Mouse (Mus musculus): ENCODE data around the gene Nphp4. TPM values are rescaled to one million over a fixed set of nuclear protein-coding genes. Genes with fewer than 3 reads are reported as not detected.

Gene Nphp4
- polyA plus RNA-seq (2014; fragmentation: Nextera tagmentation; extraction: Ambion mirVana), result 3.6 and 4.4 TPM in 2 replicates

DNA sequence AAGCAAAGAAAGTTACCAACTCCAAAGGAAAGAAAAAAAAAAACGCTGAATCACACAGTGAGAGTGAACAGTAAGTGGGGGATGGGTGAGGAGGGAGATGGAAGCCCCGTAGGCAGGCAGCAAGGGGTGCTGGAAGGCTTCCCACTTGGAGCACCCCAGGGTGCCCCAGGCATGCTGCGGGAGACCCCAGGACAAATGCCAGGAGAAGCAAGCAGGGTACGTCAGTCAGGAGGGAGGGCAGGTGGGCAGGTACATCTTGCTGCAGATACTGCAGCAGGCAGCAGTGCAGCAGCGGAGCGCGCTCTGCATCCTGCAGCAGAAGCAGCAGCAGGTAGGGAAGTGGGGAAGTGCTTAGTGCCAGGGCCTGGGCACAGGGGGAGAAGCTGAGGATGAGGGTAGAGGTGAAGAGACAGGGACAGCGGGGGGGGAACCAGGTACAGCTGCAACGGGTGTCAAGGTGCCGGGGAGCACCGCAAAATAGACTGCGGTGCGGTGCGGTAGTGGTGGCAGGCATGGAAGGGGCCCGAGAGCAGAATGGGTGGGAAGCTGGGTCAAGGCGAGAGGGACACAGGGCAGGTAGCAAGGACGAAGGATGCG is at the start of gene Nphp4:
Gene Nphp4 (plus strand): TSS at position 280 of the 597 bp plus-strand sequence.
- no peaks in the 10 kb centered on the region for H3K27me3 ChIP-seq (replicated peaks; ENCODE audit: control insufficient read depth, insufficient read depth, low read length)
- WGBS, result 1% methylated on average over 18 of the region's 18 CpGs
- peak within 1 kb of the TSS; percentile 85 for H3K4me2 ChIP-seq (ENCODE audit: low read length)
- no peaks in the 10 kb centered on the region for H3K9me3 ChIP-seq (replicated peaks; ENCODE audit: control insufficient read depth, low read length)
- H3K36me3 ChIP-seq (ENCODE audit: control insufficient read depth, insufficient read depth, low read length), result no peaks in the 10 kb centered on the region
- ATAC-seq (no peak), DNase-seq (ENCODE audit: low spot score) (peak; percentile 11)
- H3K4me3 ChIP-seq (ENCODE audit: low read depth, low read length), result peak within 1 kb of the TSS; percentile 68
- peaks cover 14% of the 10 kb centered on the region for H3K4me1 ChIP-seq (ENCODE audit: control insufficient read depth, insufficient read depth, low read length)
- H3K27ac ChIP-seq (ENCODE audit: low read depth, low read length), result 0 out of 2 replicates have a peak within 1 kb of the TSS, but pooled peaks have one; percentile 83
- peak within 1 kb of the TSS; percentile 86 for H3K9ac ChIP-seq (ENCODE audit: low read length)

DNA sequence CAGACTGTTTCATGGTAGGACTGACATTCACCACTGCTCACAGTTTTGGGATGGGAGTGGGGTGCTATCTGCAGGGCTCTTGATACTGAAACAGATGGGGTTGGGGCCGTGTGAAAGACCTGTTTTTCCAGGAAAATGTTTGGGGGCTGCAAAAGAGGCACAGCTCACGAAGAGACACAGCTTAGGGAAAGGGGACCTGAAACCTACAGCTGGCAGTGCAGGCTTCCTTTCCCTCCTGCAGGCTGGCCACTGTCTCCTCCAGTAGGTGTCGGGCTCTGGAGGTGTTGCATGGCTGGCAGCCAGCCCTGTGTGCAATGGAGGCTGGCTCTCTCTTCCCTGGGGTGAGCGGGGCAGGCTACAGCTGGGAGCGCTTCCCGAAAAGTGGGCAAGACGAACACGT is 48.2 kb upstream of the Nphp4 start:
- Histone ChIP-seq H3K9ac (ENCODE audit: low read length) (no peak overlapping the region), H3K4me1 (ENCODE audit: control insufficient read depth, insufficient read depth, low read length) (no peaks in the 10 kb centered on the region), H3K27me3 (replicated peaks; ENCODE audit: control insufficient read depth, insufficient read depth, low read length) (no peaks in the 10 kb centered on the region), H3K27ac (ENCODE audit: low read depth, low read length) (no peak overlapping the region), H3K9me3 (replicated peaks; ENCODE audit: control insufficient read depth, low read length) (0 out of 2 replicates have a peak, but pooled peaks cover 2% of the 10 kb centered on the region), H3K4me3 (ENCODE audit: low read depth, low read length) (no peak overlapping the region), H3K4me2 (ENCODE audit: low read length) (no peak overlapping the region), H3K36me3 (ENCODE audit: control insufficient read depth, insufficient read depth, low read length) (no peaks in the 10 kb centered on the region)
- ATAC-seq (no peak), DNase-seq (ENCODE audit: low spot score) (no peak)
- 50% methylated on average over 8 of the region's 8 CpGs for WGBS

DNA sequence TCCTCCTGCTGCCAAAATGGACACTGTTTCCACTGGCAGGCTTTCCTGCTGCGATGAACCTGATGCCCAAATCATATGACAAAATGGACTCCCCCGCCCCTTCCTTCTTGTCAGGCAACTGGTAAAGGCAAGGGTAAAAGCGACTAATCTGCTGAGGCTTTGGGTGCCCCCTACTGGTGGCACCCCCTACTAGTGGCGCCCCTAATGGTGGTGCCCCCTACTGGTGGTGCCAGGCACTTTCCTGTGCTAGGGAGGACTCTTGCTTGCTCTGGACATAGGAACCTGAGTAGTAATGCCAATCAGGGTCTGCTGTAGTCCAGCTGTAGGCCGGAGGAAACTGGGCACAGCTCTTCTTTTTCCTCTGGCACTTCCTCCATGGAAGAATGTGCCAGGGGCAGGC is 44.2 kb upstream of the Nphp4 start:
- Histone ChIP-seq H3K36me3 (ENCODE audit: control insufficient read depth, insufficient read depth, low read length) (no peaks in the 10 kb centered on the region), H3K9ac (ENCODE audit: low read length) (no peak overlapping the region), H3K27ac (ENCODE audit: low read depth, low read length) (no peak overlapping the region), H3K4me2 (ENCODE audit: low read length) (no peak overlapping the region), H3K4me1 (ENCODE audit: control insufficient read depth, insufficient read depth, low read length) (no peaks in the 10 kb centered on the region), H3K27me3 (replicated peaks; ENCODE audit: control insufficient read depth, insufficient read depth, low read length) (no peaks in the 10 kb centered on the region), H3K4me3 (ENCODE audit: low read depth, low read length) (no peak overlapping the region), H3K9me3 (replicated peaks; ENCODE audit: control insufficient read depth, low read length) (no peaks in the 10 kb centered on the region)
- DNase-seq (ENCODE audit: low spot score) (peak; percentile 33), ATAC-seq (no peak)
- WGBS, result 62% methylated on average over 5 of the region's 5 CpGs

DNA sequence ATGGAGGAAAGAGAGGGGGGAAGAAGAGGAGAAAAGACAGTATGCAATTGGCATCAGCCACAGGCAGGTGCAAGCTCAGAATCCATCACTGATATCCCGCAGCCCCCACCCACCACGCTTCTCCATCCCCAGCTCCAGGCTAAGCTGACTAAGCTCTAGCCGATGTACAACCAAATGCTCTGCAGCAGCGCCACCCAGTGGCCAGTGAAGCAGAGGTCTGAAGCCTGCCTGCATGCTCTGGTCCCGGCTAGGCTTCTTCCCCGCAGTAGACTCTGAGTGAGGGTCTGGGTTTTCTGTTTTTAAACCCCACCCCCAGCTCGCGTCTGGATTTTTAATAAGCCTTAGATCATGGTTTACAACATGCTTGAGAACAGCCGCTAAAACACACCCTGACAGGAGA is 41.7 kb upstream of the Nphp4 start:
- Histone ChIP-seq H3K27ac (ENCODE audit: low read depth, low read length) (0 out of 2 replicates have a peak overlapping the region, but pooled peaks have one; percentile 16), H3K36me3 (ENCODE audit: control insufficient read depth, insufficient read depth, low read length) (no peaks in the 10 kb centered on the region), H3K27me3 (replicated peaks; ENCODE audit: control insufficient read depth, insufficient read depth, low read length) (no peaks in the 10 kb centered on the region), H3K4me2 (ENCODE audit: low read length) (peak overlapping the region; percentile 61), H3K4me3 (ENCODE audit: low read depth, low read length) (peak overlapping the region; percentile 24; the same call in 1 of the 2 replicates), H3K9ac (ENCODE audit: low read length) (peak overlapping the region; percentile 32; the same call in 1 of the 2 replicates), H3K9me3 (replicated peaks; ENCODE audit: control insufficient read depth, low read length) (no peaks in the 10 kb centered on the region), H3K4me1 (ENCODE audit: control insufficient read depth, insufficient read depth, low read length) (no peaks in the 10 kb centered on the region)
- DNase-seq (ENCODE audit: low spot score) (peak; percentile 96), ATAC-seq (peak; percentile 98)
- under 1% methylated on average over 9 of the region's 9 CpGs for WGBS

DNA sequence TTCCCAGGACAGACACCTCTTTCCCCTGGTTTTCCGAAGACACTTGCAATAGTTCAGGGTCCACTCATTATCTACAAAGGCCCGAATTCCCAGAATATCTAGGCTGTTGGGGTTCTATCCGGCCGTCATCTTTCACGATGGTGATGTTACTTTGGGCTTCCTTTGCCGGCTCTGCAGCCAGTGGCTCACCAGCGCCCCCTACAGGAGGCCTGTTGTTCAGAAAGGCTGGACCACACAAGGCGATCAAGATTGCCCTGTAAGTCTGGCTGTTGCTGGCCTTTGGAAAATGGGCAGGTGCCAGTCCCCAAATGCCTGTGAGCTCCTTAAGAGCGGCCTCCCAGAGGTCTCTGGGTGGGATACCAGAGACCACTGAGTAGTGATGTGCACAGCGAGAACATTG is 41.3 kb upstream of the Nphp4 start:
- no peaks in the 10 kb centered on the region for H3K9me3 ChIP-seq (replicated peaks; ENCODE audit: control insufficient read depth, low read length)
- no peaks in the 10 kb centered on the region for H3K36me3 ChIP-seq (ENCODE audit: control insufficient read depth, insufficient read depth, low read length)
- peak overlapping the region; percentile 32; the same call in 1 of the 2 replicates for H3K9ac ChIP-seq (ENCODE audit: low read length)
- 0 out of 2 replicates have a peak overlapping the region, but pooled peaks have one; percentile 16 for H3K27ac ChIP-seq (ENCODE audit: low read depth, low read length)
- WGBS, result 8% methylated on average over 10 of the region's 10 CpGs
- no peaks in the 10 kb centered on the region for H3K27me3 ChIP-seq (replicated peaks; ENCODE audit: control insufficient read depth, insufficient read depth, low read length)
- H3K4me2 ChIP-seq (ENCODE audit: low read length), result peak overlapping the region; percentile 61
- ATAC-seq, result peak; percentile 78
- peak; percentile 83 for DNase-seq (ENCODE audit: low spot score)
- peak overlapping the region; percentile 24; the same call in 1 of the 2 replicates for H3K4me3 ChIP-seq (ENCODE audit: low read depth, low read length)
- H3K4me1 ChIP-seq (ENCODE audit: control insufficient read depth, insufficient read depth, low read length), result no peaks in the 10 kb centered on the region

DNA sequence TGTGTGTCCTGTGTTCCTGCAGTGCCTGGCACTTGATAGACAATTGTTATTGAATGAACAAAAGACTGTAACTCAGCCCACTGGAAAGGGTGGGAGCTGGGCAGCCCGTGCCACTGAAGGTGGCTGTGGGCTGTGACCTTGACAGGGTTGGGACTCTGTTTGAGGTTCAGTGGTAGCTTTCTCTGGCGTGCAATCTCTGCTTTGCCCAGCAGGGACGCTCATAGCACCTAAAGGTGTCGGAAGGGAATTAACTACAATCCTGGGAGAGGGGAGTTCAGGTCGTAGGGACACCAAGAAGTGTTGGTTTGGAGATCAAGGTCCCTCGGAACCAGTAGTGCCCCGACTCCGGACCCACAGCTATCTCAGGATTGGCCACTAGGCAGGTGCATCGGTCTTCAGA is 35.6 kb upstream of the Nphp4 start:
- no peak for ATAC-seq
- WGBS, result 66% methylated on average over 9 of the region's 9 CpGs
- DNase-seq (ENCODE audit: low spot score), result no peak
- Histone ChIP-seq H3K27me3 (replicated peaks; ENCODE audit: control insufficient read depth, insufficient read depth, low read length) (no peaks in the 10 kb centered on the region), H3K4me1 (ENCODE audit: control insufficient read depth, insufficient read depth, low read length) (no peaks in the 10 kb centered on the region), H3K4me3 (ENCODE audit: low read depth, low read length) (no peak overlapping the region), H3K27ac (ENCODE audit: low read depth, low read length) (no peak overlapping the region), H3K9me3 (replicated peaks; ENCODE audit: control insufficient read depth, low read length) (no peaks in the 10 kb centered on the region), H3K9ac (ENCODE audit: low read length) (no peak overlapping the region), H3K36me3 (ENCODE audit: control insufficient read depth, insufficient read depth, low read length) (no peaks in the 10 kb centered on the region), H3K4me2 (ENCODE audit: low read length) (no peak overlapping the region)

DNA sequence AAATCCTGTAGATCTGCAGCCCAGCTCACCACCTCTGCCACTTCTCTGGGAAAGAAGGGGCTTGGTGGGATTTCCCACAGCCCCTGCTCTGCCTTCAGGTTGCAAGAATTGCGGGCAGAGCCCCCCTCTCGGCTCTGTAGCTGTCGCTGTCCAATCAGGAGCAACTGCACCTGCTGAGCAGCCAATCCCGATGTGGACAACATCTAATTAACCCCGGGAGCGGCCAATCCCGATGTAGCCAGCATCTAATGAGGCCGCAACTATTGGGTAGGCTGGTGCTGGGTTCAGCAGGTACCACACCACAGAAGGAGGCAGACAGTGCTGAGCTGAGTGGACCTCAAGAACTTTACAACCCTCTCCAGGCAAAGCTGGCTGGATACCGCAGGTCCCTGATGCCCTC is 35.0 kb upstream of the Nphp4 start:
- peak; percentile 37 for DNase-seq (ENCODE audit: low spot score)

DNA sequence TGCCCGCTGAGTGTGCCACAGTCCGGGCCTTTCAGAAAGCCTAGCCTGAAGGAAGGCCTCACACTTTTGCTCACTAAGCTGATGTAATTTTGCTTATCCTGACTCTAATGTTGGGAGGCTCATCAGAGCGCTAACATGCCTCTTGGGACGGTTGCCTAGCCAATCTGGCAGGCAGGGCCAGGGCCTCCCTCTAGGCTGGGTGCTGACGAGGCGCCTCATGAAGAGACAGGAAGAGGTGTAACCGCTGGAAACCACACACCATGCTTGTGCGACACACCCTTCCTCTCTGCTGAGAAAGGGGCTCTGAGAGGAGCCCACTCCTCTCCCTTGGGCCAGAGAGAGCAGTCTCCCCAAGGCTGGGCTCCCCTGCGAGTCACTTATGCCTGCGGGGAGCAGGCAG is 30.3 kb upstream of the Nphp4 start:
- 86% methylated on average over 10 of the region's 10 CpGs for WGBS
- ATAC-seq (no peak), DNase-seq (ENCODE audit: low spot score) (no peak)
- H3K27ac ChIP-seq (ENCODE audit: low read depth, low read length), result no peak overlapping the region
- no peak overlapping the region for H3K4me3 ChIP-seq (ENCODE audit: low read depth, low read length)
- no peaks in the 10 kb centered on the region for H3K9me3 ChIP-seq (replicated peaks; ENCODE audit: control insufficient read depth, low read length)
- no peaks in the 10 kb centered on the region for H3K36me3 ChIP-seq (ENCODE audit: control insufficient read depth, insufficient read depth, low read length)
- H3K4me2 ChIP-seq (ENCODE audit: low read length), result no peak overlapping the region
- no peaks in the 10 kb centered on the region for H3K27me3 ChIP-seq (replicated peaks; ENCODE audit: control insufficient read depth, insufficient read depth, low read length)
- no peak overlapping the region for H3K9ac ChIP-seq (ENCODE audit: low read length)
- H3K4me1 ChIP-seq (ENCODE audit: control insufficient read depth, insufficient read depth, low read length), result no peaks in the 10 kb centered on the region

More for the DNA sequence above, 35.0 kb upstream of the Nphp4 start:
- H3K4me1 ChIP-seq (ENCODE audit: control insufficient read depth, insufficient read depth, low read length), result no peaks in the 10 kb centered on the region
- H3K27ac ChIP-seq (ENCODE audit: low read depth, low read length), result no peak overlapping the region
- WGBS, result 18% methylated on average over 9 of the region's 9 CpGs
- no peak for ATAC-seq
- H3K4me2 ChIP-seq (ENCODE audit: low read length), result no peak overlapping the region
- H3K27me3 ChIP-seq (replicated peaks; ENCODE audit: control insufficient read depth, insufficient read depth, low read length), result no peaks in the 10 kb centered on the region
- no peaks in the 10 kb centered on the region for H3K36me3 ChIP-seq (ENCODE audit: control insufficient read depth, insufficient read depth, low read length)
- no peak overlapping the region for H3K4me3 ChIP-seq (ENCODE audit: low read depth, low read length)
- H3K9ac ChIP-seq (ENCODE audit: low read length), result no peak overlapping the region
- H3K9me3 ChIP-seq (replicated peaks; ENCODE audit: control insufficient read depth, low read length), result no peaks in the 10 kb centered on the region
